Mouse (Mus musculus): ENCODE data around the gene Syn3.

The Syn3 gene

GRCm38 (mm10) chr10:86279579-86280168 lies 219.0 kb downstream of the Syn3 start:
- no peak for DNase-seq (ENCODE audit: low spot score)

GRCm38 (mm10) chr10:86278481-86278880 lies 220.2 kb downstream of the Syn3 start:
- no peak for DNase-seq (ENCODE audit: low spot score)

GRCm38 (mm10) chr10:86277327-86277726 lies 221.4 kb downstream of the Syn3 start:
- no peak for DNase-seq (ENCODE audit: low spot score)

- no peak for DNase-seq (ENCODE audit: low spot score)
These were observed 223.1 kb downstream of the Syn3 start for GRCm38 (mm10) chr10:86275585-86275984.

DNA sequence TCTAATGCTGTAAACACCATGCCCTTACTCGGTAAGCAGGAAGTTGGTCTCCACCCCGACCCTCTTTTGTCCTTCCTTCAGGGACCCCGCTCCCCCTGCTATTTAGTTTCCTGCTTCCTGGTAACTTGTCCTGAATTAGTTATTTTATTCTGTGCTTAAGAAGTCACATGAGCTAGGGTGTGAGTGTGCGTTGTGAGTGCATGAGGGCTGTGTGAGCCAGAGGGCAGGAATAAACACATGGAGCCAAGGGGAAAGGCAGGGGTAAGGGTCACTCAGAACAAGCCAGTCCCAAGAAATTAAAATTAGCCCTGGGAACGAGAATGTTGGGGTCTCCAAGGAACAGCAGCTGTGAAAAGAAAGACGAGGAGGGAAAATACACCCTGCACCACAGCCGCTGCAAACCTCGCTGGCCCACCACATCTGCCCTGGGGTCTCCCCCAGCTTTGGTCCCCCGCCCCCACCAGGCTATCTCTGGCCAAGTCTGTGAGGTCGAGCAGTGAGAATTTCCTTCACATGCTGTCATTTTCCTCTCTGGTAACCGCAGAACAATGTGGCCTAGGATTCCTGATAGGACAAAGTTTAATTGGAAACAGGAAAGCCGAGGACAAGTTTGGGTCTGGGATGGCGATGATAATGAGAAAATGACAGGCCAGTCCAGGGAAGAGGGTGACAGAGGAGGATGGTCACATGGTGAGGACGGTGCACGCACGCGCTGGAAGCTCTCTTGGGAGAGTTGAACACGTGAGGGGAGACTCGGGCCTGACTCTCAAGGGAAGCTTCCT lies 225.1 kb downstream of the Syn3 start:
- peak; percentile 70 for DNase-seq (ENCODE audit: low spot score)

DNA sequence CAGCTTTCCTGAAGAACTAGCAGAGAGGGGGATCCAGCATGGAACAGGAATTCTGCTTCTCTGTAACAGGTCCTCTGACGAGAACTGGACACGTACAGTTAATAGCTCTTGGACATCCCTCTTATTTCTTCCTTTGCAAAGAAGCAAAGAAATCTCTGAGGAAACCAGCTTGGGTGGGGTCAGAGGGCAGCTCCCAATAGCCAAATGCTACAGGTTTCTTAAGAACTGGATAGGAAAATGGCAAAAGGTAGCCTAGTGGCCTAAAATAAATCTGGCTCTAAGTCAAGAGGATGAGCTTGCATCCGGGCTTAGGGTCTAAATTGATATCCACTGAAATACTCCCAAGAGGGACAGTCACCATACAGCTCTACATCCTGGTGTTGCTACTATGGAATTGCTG lies 225.9 kb downstream of the Syn3 start:
- no peak for DNase-seq (ENCODE audit: low spot score)

GRCm38 (mm10) chr10:86270254-86270653 lies 228.4 kb downstream of the Syn3 start:
- DNase-seq (ENCODE audit: low spot score), result peak; percentile 50

DNA sequence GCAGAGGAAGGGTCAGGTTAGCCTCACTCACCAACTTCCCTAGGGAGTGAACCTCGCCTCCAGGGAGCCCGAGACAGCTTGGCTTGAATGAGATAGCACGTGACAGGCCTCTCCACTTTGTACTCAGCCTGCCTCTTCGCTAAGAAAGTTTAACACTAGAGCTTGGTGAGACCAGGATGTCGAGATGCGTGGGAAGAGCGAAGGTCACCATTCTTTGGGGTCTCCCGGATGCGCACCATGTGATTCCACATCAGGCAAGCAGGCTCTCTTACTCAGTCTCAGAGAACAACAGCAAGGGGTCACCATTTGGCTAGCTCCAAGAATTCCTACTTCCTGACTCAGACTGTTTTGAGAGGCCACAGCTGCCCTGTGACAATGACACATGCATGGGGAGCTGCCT lies 234.1 kb downstream of the Syn3 start:
- DNase-seq (ENCODE audit: low spot score), result peak; percentile 23

GRCm38 (mm10) chr10:86261725-86262124 lies 237.0 kb downstream of the Syn3 start:
- no peak for DNase-seq (ENCODE audit: low spot score)

DNA sequence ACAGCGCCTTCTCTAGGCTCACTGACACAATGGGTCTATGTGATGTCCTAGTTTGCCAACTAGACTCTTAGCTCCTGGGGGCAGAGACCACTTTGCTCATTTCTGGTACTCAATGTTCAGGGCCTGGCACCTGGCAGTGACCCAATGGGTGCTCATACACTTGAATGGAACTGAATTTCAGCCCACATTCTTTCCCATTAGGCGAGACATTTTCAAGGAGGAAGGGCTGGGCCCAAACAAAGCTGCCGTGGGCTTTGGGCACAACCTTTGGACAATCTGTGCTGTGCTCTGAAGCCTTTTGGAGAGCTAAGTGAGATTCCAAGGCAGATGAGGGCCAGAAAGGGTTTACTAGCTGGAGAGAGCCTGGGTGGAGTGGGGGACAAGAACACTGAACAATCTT lies 239.7 kb downstream of the Syn3 start:
- peak; percentile 76 for DNase-seq (ENCODE audit: low spot score)

GRCm38 (mm10) chr10:86258046-86258445 lies 240.7 kb downstream of the Syn3 start:
- DNase-seq (ENCODE audit: low spot score), result no peak

DNA sequence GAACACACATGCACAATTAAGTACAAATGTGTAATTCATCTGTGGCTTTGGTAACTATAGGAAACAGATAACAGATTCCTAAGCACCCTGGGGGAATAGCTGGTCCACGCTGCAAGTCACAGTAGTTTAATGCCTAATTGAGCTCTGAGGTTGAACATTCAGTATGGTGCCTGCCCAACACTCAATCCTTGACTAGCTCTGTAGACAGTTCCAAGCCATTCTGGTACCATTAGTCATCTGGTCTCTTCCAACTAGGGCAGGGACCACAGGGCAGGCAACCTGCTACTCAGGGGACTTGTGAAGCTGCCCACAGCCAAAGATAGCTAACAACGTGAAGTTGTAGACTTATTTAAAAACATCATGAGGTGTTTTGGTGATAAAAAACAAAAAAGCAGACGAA lies 241.7 kb downstream of the Syn3 start:
- no peak for DNase-seq (ENCODE audit: low spot score)

DNA sequence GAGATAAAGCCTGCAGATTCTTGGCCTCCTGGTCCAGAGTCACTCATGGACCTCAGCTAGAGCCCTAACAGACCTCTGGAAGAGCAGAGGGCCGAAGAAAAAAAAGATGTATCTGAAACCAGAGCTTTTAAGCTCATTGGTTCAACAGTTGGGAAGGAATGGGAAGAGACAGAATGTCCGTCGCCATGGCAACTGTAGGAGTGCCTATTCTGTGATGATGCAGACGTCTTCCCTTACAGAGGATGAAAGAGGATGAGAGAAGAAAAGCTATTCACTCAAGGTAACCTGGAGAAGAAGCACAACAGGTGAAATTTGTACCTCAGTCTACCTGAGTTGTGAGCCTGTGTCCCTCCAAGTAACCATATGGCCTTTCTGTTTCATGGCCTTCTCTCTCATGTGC lies 242.5 kb downstream of the Syn3 start:
- no peak for DNase-seq (ENCODE audit: low spot score)

DNA sequence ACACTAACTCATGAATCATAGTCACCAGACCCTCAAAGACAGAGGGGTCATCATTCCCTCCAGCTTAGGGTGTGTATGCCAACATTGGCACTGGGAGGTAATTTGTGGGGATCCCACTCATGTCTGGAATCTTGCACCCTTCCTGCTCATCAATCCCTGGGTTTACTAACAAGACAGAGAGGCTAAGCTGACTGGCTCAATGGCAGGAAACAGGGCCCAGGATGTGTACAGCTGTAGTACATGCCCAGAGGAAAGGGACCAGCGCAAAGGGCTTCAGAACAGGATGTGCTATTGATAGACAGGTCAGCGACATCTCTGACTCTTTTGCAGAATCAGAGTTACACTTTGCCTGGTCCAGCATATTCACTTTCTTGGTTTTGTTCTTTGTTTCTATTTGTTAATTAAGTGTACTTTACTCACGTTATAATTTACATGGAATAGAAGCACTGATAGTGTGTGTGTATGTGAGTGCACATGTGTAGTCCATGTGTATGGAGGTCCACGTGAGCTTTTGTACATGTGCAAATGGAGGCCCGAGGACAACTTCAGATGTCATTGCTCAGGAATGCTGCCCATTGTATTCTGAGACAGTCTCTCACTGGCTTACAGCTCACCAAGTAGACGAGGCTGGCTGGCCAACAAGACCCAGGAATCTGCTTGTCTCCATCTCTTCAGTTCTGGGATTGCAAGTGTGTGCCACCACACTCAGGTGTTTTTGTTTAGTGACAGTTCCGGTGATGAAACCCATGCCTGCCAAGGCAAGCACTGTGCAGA lies 248.4 kb downstream of the Syn3 start:
- peak; percentile 38 for DNase-seq (ENCODE audit: low spot score)

- no peak for DNase-seq (ENCODE audit: low spot score)
These were observed 249.4 kb downstream of the Syn3 start for GRCm38 (mm10) chr10:86249283-86249682.

DNA sequence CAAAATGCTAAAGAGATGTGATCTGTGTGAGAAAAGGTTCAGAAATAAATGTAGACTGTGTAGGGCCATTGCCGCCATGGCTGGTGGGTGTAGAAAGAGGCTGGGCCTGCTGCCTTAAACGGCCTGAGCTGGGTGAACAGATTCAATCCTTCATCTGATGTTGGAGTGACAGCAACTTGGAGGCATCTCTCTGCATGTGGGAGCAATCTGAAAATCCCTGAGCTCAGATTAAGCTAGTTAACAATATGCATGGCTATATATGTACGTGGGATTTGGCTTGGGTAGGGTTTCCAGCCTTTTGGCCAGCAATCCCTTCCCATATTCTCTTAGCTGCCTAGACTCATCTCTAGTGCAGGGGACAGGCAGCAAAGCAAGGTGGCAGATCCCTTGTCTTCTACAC lies 249.9 kb downstream of the Syn3 start:
- DNase-seq (ENCODE audit: low spot score), result no peak

GRCm38 (mm10) chr10:86248131-86248740 lies 250.5 kb downstream of the Syn3 start:
- no peak for DNase-seq (ENCODE audit: low spot score)

GRCm38 (mm10) chr10:86245396-86245795 lies 253.3 kb downstream of the Syn3 start:
- no peak for DNase-seq (ENCODE audit: low spot score)

- no peak for DNase-seq (ENCODE audit: low spot score)
These were observed 255.2 kb downstream of the Syn3 start for GRCm38 (mm10) chr10:86243525-86243924.

DNA sequence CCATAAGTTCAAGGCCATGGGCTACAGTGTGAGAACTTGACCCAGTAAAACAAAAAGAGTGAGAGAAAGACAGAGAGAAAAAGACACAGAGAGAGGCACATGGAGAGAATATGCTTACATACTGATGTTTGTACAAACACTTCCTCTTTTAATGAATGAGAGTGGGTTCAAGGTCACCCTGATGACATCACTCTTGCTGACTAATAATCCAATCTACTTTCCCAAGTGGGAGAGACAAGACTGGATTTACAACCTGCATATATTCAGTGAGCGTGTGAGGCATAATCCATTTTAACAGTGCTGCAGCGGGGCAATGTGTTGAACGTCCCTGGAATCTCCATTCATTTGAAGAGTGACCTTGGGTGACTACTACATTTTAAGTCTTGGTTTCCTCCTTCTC lies 256.0 kb downstream of the Syn3 start:
- no peak for DNase-seq (ENCODE audit: low spot score)

- DNase-seq (ENCODE audit: low spot score), result no peak
These were observed 268.7 kb downstream of the Syn3 start for GRCm38 (mm10) chr10:86230006-86230405.

GRCm38 (mm10) chr10:86225480-86225879 lies 273.2 kb downstream of the Syn3 start:
- DNase-seq (ENCODE audit: low spot score), result peak; percentile 56

DNA sequence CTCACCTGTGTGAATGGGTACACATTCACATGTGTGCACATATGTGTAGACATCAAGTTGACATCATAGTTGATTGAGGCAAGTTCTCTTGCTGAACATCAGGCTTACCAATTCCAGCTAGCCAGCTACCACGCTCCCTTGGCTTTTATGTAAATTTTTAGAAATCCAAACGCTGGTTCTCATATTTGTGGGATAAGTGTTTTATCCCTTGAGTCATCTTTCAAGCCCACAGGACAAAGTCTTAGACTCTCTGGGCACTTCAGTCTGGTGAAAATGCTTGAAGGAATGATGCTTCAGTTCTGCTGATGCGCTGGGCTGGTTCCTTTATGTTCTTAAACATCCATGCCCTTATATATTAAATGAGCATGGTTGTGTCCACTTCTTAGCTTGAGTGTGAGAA lies 279.7 kb downstream of the Syn3 start:
- DNase-seq (ENCODE audit: low spot score), result no peak

Measured in lung, postnatal 25 days (tissue).